Mouse (Mus musculus) layer of hippocampus, adult 8-10 months (tissue): Measurements from ENCODE around the gene Acap1. TPM values are rescaled to one million over a fixed set of nuclear protein-coding genes. Genes with fewer than 3 reads are reported as not detected.
"Not testable (repeated sequence)": the region's sequence is repeated elsewhere in the genome, so short reads cannot be mapped to it uniquely, and the experiment has no call there.

Experiments
- DNase-seq, 2 experiments: peaks; one replicate each; pipeline ENCODE4 v3.0.0; 2022; ENCODE audit warnings: low spot score in 2 of 2
- total RNA-seq, 4 experiments: library from RNA; stranded (reverse); gene quantifications; 2 replicates each; pipeline ENCODE4 v1.2.4; 2022

Acap1 gene
- total RNA-seq, 4 experiments from 2014 or later: 0.14 to 0.34 TPM; not detected in 2

- peak; percentile 62 to 78 for DNase-seq
These were observed 18.5 kb downstream of the Acap1 start for GRCm38 (mm10) chr11:69876867-69877266.

- peak in 1 of 2 experiments; percentile 39 for DNase-seq
These were observed 19.2 kb downstream of the Acap1 start for GRCm38 (mm10) chr11:69876186-69876585.

- DNase-seq: no peak
These were observed 22.9 kb downstream of the Acap1 start for GRCm38 (mm10) chr11:69872451-69872850.

- DNase-seq: no peak
These were observed 23.5 kb downstream of the Acap1 start for GRCm38 (mm10) chr11:69871822-69872221.

GRCm38 (mm10) chr11:69870289-69871069, 24.9 kb downstream of the Acap1 start:
- DNase-seq: no peak

- no peak for DNase-seq
These were observed 28.0 kb downstream of the Acap1 start for GRCm38 (mm10) chr11:69867335-69867734.

GRCm38 (mm10) chr11:69865561-69865960, 29.8 kb downstream of the Acap1 start:
- DNase-seq: no peak

GRCm38 (mm10) chr11:69864138-69864860, 31.0 kb downstream of the Acap1 start:
- no peak for DNase-seq

- not testable (repeated sequence) for DNase-seq
These were observed 31.6 kb downstream of the Acap1 start for GRCm38 (mm10) chr11:69863729-69864128.

- no peak for DNase-seq
These were observed 37.0 kb downstream of the Acap1 start, which contains the start of gene Tnk1 for GRCm38 (mm10) chr11:69858113-69858998. Gene Tnk1 (minus strand): TSS chr11:69858730.

- DNase-seq: no peak
These were observed 40.0 kb downstream of the Acap1 start for GRCm38 (mm10) chr11:69855347-69855746.

GRCm38 (mm10) chr11:69854680-69855079, 40.7 kb downstream of the Acap1 start:
- DNase-seq: no peak

- no peak for DNase-seq
These were observed 41.3 kb downstream of the Acap1 start for GRCm38 (mm10) chr11:69853994-69854393.

GRCm38 (mm10) chr11:69850754-69851153, 44.6 kb downstream of the Acap1 start:
- DNase-seq: no peak

- no peak for DNase-seq
These were observed 45.5 kb downstream of the Acap1 start for GRCm38 (mm10) chr11:69849884-69850283.

GRCm38 (mm10) chr11:69849128-69849527, 46.2 kb downstream of the Acap1 start:
- DNase-seq: no peak

- DNase-seq: no peak
These were observed 47.3 kb downstream of the Acap1 start for GRCm38 (mm10) chr11:69848021-69848420.

- DNase-seq: no peak
These were observed 48.3 kb downstream of the Acap1 start for GRCm38 (mm10) chr11:69846738-69847688.

- peak; percentile 71 to 83 for DNase-seq
These were observed 49.1 kb downstream of the Acap1 start, which contains the start of gene Plscr3 for GRCm38 (mm10) chr11:69846198-69846680. Gene Plscr3 (plus strand): TSS chr11:69846376.

GRCm38 (mm10) chr11:69838714-69839104, 56.6 kb downstream of the Acap1 start:
- no peak for DNase-seq
